Mouse (Mus musculus) lung, postnatal 0 days (tissue): ENCODE measurements around the gene Klhl40. TPM values are rescaled to one million over a fixed set of nuclear protein-coding genes. Genes with fewer than 3 reads are reported as not detected.

Source experiments
- ATAC-seq: fragments of 200-750 bp; cut with Nextera tagmentation; 2 replicates; pipeline ENCODE4 v1.8.0; 2017; ENCODE audit warnings: moderate library complexity
- DNase-seq: peaks from one replicate; pipeline ENCODE4 v3.0.0-alpha.2; 2016; ENCODE audit warnings: low spot score
- H3K27ac ChIP-seq: fragments of 300-500 bp; sonication (generic); 2 replicates; pipeline ENCODE4 v1.5.1; 2014; ENCODE audit warnings: antibody characterized with exemption, mild to moderate bottlenecking, low read length, mixed read lengths
- H3K27me3 ChIP-seq: fragments of 300-500 bp; sonication (generic); replicated peaks from 2 replicates; pipeline ENCODE4 v1.6.1; 2014; ENCODE audit warnings: low read length, mixed read lengths; ENCODE audit not compliant: insufficient read depth
- H3K36me3 ChIP-seq: fragments of 300-500 bp; sonication (generic); 2 replicates; pipeline ENCODE4 v1.6.1; 2014; ENCODE audit warnings: low read length, mixed read lengths; ENCODE audit not compliant: insufficient read depth
- H3K4me1 ChIP-seq: fragments of 300-500 bp; sonication (generic); 2 replicates; pipeline ENCODE4 v1.6.1; 2014; ENCODE audit warnings: antibody characterized with exemption, low read depth, low read length, mixed read lengths; ENCODE audit not compliant: insufficient read depth
- H3K4me2 ChIP-seq: fragments of 300-500 bp; sonication (generic); replicated peaks from 2 replicates; pipeline ENCODE4 v1.6.1; 2014; ENCODE audit warnings: low read depth, mild to moderate bottlenecking, low read length, moderate library complexity, mixed read lengths
- H3K4me3 ChIP-seq: fragments of 300-500 bp; sonication (generic); 2 replicates; pipeline ENCODE4 v1.5.1; 2014; ENCODE audit warnings: low read depth, low read length
- H3K9ac ChIP-seq: fragments of 300-500 bp; sonication (generic); replicated peaks from 2 replicates; pipeline ENCODE4 v1.6.1; 2014; ENCODE audit warnings: low read depth, mild to moderate bottlenecking
- H3K9me3 ChIP-seq: fragments of 300-500 bp; sonication (generic); 2 replicates; pipeline ENCODE4 v1.6.1; 2016; ENCODE audit warnings: low read length, mixed read lengths
- CTCF ChIP-seq: IDR thresholded peaks from 2 replicates; pipeline ENCODE4 v1.5.1; 2016; ENCODE audit warnings: antibody characterized with exemption, mild to moderate bottlenecking
- EP300 ChIP-seq: IDR thresholded peaks from 2 replicates; pipeline ENCODE4 v1.6.1; 2016; ENCODE audit warnings: antibody characterized with exemption, mild to moderate bottlenecking, control low read depth
- WGBS: fragments of 180-500 bp; shearing (Covaris S2); extraction: QIAGEN DNeasy Blood & Tissue Kit; methylation state at CpG from one replicate; pipeline ENCODE4 v1.1.7; 2014; 5-methylcytosine and 5-hydroxymethylcytosine counted together
- polyA plus RNA-seq: library from polyadenylated mRNA; unstranded; fragments of >200 nt; fragmentation: Nextera tagmentation; extraction: Ambion mirVana; gene quantifications from 2 replicates; pipeline ENCODE4 v1.2.1, GENCODE M21; 2015

The Klhl40 gene
- polyA plus RNA-seq, 1 experiment from 2014 or later = 0.05 TPM

DNA sequence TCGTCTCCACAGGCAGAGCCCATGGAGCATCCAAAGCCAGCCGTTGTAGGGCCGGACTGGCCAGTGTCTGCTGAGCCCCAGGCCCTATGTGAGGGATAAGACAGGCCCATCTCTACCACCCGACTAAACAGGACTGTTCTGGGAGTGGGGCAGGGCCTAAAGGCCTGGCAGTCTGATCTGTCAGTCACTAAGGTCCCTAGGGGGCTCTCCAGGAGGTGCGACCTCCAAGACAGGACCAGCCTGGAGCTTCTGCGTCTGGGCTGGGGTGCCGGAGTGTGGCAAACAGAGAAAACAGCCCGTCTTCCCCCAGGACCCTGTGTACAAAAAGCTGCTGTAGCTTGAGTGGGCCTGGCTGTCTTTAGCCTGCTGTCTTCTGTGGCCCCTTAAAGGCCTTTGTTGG, 15.6 kb upstream of the Klhl40 start:
- no peak overlapping the region for H3K4me3 ChIP-seq
- no peak overlapping the region for H3K27ac ChIP-seq
- DNase-seq (no peak), ATAC-seq (no peak)
- no peaks in the 10 kb centered on the region for H3K9me3 ChIP-seq
- no peak overlapping the region for H3K9ac ChIP-seq
- H3K27me3 ChIP-seq = no peaks in the 10 kb centered on the region
- no peaks in the 10 kb centered on the region for H3K4me1 ChIP-seq
- H3K4me2 ChIP-seq = no peak overlapping the region
- peaks cover 2% of the 10 kb centered on the region; the same call in 1 of the 2 replicates for H3K36me3 ChIP-seq
- no peak for TF ChIP-seq EP300
- no peak for TF ChIP-seq CTCF
- WGBS = 71% methylated on average over 8 of the region's 8 CpGs

GRCm38 (mm10) chr9:121762248-121762647, 15.2 kb upstream of the Klhl40 start:
- Histone ChIP-seq H3K36me3 (no peaks in the 10 kb centered on the region; the same call in 1 of the 2 replicates), H3K4me2 (no peak overlapping the region), H3K27me3 (no peaks in the 10 kb centered on the region), H3K9ac (no peak overlapping the region), H3K4me3 (no peak overlapping the region), H3K9me3 (no peaks in the 10 kb centered on the region), H3K27ac (no peak overlapping the region), H3K4me1 (no peaks in the 10 kb centered on the region)
- no peak for TF ChIP-seq CTCF
- WGBS = 86% methylated on average over 10 of the region's 10 CpGs
- DNase-seq = no peak
- no peak for ATAC-seq

DNA sequence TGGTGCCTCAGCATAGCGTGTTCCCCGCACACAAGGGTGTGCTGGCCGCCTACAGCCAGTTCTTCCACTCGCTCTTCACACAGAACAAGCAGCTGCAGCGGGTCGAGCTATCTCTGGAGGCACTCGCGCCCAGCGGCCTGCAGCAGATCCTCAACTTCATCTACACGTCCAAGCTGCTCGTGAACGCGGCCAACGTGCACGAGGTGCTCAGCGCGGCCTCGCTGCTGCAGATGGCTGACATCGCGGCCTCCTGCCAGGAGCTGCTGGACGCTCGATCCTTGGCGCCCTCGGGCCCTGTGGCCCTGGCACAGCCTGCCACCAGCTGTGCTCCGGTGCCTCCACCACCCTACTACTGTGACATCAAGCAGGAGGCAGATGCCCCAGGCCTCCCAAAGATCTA, 14.6 kb upstream of the Klhl40 start:
- Histone ChIP-seq H3K36me3 (no peaks in the 10 kb centered on the region; the same call in 1 of the 2 replicates), H3K4me2 (no peak overlapping the region), H3K27ac (no peak overlapping the region), H3K27me3 (no peaks in the 10 kb centered on the region), H3K4me1 (no peaks in the 10 kb centered on the region), H3K4me3 (no peak overlapping the region), H3K9ac (no peak overlapping the region), H3K9me3 (no peaks in the 10 kb centered on the region)
- DNase-seq (no peak), ATAC-seq (no peak)
- TF ChIP-seq CTCF (no peak), EP300 (no peak)
- WGBS = 87% methylated on average over 18 of the region's 25 CpGs

- no peak for TF ChIP-seq EP300
- TF ChIP-seq CTCF = no peak
- H3K9ac ChIP-seq = no peak overlapping the region
- no peak overlapping the region for H3K4me2 ChIP-seq
- no peak overlapping the region for H3K27ac ChIP-seq
- WGBS = 79% methylated on average over 19 of the region's 19 CpGs
- no peaks in the 10 kb centered on the region for H3K9me3 ChIP-seq
- no peak for DNase-seq
- no peaks in the 10 kb centered on the region for H3K27me3 ChIP-seq
- H3K4me3 ChIP-seq = no peak overlapping the region
- ATAC-seq = no peak
- no peaks in the 10 kb centered on the region for H3K4me1 ChIP-seq
- H3K36me3 ChIP-seq = no peaks in the 10 kb centered on the region; the same call in 1 of the 2 replicates
These were observed 13.7 kb upstream of the Klhl40 start for GRCm38 (mm10) chr9:121763716-121764115.

DNA sequence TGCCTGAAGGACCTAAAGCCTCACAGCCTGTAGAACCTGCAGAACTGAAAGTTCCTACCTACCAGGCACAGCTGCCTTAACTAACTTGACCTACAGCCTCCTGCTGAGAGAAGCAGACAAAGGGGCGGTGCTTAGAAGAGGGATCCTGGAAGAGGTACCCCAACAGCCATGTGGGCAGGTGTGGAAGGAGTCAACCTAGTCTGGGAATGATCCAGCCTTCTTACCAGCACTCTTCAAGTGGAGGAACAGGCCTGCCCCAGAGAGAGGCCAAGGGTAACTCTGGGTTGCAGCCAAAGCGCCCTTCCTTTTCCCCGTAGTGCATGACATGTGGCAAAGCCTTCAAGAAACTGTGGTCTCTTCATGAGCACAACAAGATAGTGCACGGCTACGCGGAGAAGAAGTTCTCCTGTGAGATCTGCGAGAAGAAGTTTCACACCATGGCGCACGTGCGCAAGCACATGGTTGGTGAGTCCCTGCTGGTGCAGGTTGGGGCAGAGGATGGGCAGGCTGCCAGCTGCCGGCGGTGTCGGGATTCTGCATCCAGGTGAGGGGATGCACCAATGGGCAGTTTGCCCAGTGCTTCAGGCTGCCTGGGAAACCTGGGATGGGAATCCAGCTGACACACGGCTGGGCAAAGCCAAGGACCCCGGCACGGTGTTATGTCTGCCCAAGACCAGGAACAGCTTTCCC, 12.1 kb upstream of the Klhl40 start:
- H3K4me2 ChIP-seq = no peak overlapping the region
- no peaks in the 10 kb centered on the region for H3K4me1 ChIP-seq
- no peak overlapping the region for H3K9ac ChIP-seq
- H3K27ac ChIP-seq = no peak overlapping the region
- WGBS = 74% methylated on average over 16 of the region's 16 CpGs
- TF ChIP-seq EP300 (no peak), CTCF (no peak)
- no peaks in the 10 kb centered on the region for H3K27me3 ChIP-seq
- peak; percentile 76 for DNase-seq
- no peaks in the 10 kb centered on the region for H3K9me3 ChIP-seq
- no peaks in the 10 kb centered on the region for H3K36me3 ChIP-seq
- peak; percentile 61 for ATAC-seq
- no peak overlapping the region for H3K4me3 ChIP-seq

DNA sequence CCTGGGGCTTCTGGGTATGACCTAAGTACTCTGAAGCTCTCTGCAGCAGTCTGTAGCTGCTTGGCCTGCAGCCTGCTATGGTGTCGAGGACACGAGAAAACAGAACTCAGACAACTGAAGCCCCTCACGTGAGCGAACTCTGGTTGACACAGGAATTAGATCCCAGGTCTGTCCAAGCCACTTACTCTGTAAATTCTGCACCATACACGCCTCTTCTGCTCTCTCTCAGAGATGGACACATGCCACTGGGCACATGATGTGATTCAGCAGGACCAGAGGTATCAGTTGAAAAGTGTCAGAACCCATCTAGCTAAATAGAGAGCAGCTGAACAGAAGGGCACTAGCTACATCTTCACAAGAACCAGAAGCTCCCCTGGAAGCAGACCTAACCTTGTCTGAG, 5.0 kb upstream of the Klhl40 start:
- Histone ChIP-seq H3K9ac (no peak overlapping the region), H3K27me3 (peaks cover 4% of the 10 kb centered on the region; the same call in 1 of the 2 replicates), H3K27ac (no peak overlapping the region), H3K4me1 (no peaks in the 10 kb centered on the region), H3K4me2 (no peak overlapping the region), H3K4me3 (no peak overlapping the region), H3K36me3 (no peaks in the 10 kb centered on the region), H3K9me3 (no peaks in the 10 kb centered on the region)
- ATAC-seq = no peak
- no peak for TF ChIP-seq CTCF
- TF ChIP-seq EP300 = no peak
- no peak for DNase-seq
- WGBS = 43% methylated on average over 5 of the region's 5 CpGs
